Mouse (Mus musculus) thymus, postnatal 36 days (tissue): Measurements from ENCODE around the gene Defa33.
"Not testable (repeated sequence)": the region's sequence is repeated elsewhere in the genome, so short reads cannot be mapped to it uniquely, and the experiment has no call there.

ENCODE experiments used
- DNase-seq, 2 experiments: peaks; one replicate each; pipeline ENCODE4 v3.0.0; 2022; ENCODE audit warnings: mixed read lengths in 2 of 2

Gene Defa33

DNA sequence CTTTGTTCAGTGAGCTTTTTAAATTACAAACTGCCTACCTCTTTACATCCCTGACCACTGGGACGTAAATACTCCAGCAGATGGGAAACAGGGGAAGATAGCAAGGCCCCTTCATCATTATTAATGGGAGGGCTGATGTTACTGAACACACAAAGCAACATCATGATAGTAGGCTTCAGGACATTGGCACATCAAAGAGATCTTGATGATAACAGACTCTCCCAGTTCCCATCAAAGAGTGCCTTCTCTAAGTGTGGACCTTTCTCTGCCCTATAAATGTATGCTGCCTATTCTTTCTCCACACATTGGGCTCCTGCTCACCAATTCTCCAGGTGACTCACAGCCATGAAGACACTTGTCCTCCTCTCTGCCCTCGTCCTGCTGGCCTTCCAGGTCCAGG, at the start of gene Defa33:
Gene Defa33 (plus strand): TSS at position 301 of the 400 bp plus-strand sequence.
- DNase-seq: not testable (repeated sequence)

DNA sequence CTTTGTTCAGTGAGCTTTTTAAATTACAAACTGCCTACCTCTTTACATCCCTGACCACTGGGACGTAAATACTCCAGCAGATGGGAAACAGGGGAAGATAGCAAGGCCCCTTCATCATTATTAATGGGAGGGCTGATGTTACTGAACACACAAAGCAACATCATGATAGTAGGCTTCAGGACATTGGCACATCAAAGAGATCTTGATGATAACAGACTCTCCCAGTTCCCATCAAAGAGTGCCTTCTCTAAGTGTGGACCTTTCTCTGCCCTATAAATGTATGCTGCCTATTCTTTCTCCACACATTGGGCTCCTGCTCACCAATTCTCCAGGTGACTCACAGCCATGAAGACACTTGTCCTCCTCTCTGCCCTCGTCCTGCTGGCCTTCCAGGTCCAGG, 13.4 kb upstream of the Defa33 start, which contains the start of gene Defa2:
Gene Defa2 (plus strand): TSS at position 301 of the 400 bp plus-strand sequence.
- not testable (repeated sequence) for DNase-seq

DNA sequence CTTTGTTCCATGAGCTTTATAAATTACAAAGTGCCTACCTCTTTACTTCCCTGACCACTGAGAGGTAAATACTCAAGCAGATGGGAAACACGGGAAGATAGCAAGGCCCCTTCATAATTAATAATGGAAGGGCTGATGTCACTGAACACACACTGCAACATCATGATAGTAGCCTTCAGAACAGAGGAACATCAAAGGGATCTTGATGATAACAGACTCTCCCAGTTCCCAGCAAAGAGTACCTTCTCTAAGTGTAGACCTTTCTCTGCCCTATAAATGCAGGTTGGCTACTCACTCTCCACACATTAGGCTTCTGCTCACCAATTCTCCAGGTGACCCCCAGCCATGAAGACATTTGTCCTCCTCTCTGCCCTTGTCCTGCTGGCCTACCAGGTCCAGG, 35.5 kb downstream of the Defa33 start, which contains the start of gene Defa36:
Gene Defa36 (plus strand): TSS at position 301 of the 400 bp plus-strand sequence.
- DNase-seq: not testable (repeated sequence)
